In the genomic region with DNA sequence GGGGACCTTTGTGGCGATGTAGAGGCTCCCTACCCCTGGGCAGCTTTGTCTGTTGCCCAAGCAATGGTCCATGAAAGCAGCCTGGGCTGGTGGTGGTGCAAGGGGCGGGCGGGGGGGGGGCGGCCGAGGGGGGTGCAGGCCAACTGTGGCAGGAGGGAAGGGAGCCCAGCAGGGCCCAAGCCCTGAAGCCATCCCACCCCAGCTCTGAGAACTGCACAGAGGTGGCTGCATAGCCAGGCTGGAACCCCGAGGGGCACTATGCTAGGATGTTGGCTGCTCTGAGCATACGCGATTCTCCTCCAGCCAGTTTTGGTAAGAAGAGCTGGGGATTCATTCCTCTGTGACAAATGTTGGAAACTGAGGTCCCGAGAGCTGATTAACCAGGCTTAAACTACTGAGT, we compare ENCODE assay signal across 9 mouse cellular contexts.
DNase-seq lines count a peak whose midpoint lies in the region; ATAC-seq and TF ChIP-seq lines count a peak whose summit lies in the region.
"Had no signal": no experiment of that assay in that cellular context is flagged by ENCODE, and none has a peak within 500 bp of the region (broad histone marks: within the 10 kb centered on the region; RNA-seq: fewer than 3 reads in every experiment).

No protein-coding gene starts in this region.

- H3K27me3 ChIP-seq in heart, embryonic 10.5 days (ENCODE audit: insufficient read depth, poor library complexity, severe bottlenecking), result peaks cover 82% of the 10 kb centered on the region
- H3K27me3 ChIP-seq in forebrain, embryonic 16.5 days (replicated peaks; ENCODE audit: control insufficient read depth, insufficient read depth, low read length), result no peaks in the 10 kb centered on the region
- no peaks in the 10 kb centered on the region for H3K27me3 ChIP-seq in liver, embryonic 14.5 days (ENCODE audit: control insufficient read depth, insufficient read depth, low read length)
- H3K27me3 ChIP-seq: CH12.LX had no signal

- peaks cover 54% of the 10 kb centered on the region for H3K4me1 ChIP-seq in heart, embryonic 10.5 days
- H3K4me1 ChIP-seq in ES-E14 (ENCODE audit: control insufficient read depth in 2 of 2, insufficient read depth in 2 of 2, low read length in 2 of 2, poor library complexity in 1 of 2), result no peaks in the 10 kb centered on the region
- peaks cover 27% of the 10 kb centered on the region for H3K4me1 ChIP-seq in forebrain, embryonic 16.5 days (replicated peaks; ENCODE audit: control insufficient read depth, insufficient read depth, low read length)
- H3K4me1 ChIP-seq in liver, embryonic 14.5 days (replicated peaks; ENCODE audit: control insufficient read depth in 2 of 2, insufficient read depth in 2 of 2, low read length in 1 of 2), result no peaks in the 10 kb centered on the region

- no peaks in the 10 kb centered on the region for H3K9me3 ChIP-seq in heart, embryonic 10.5 days
- no peaks in the 10 kb centered on the region for H3K9me3 ChIP-seq in ES-E14 (ENCODE audit: control insufficient read depth, insufficient read depth, low read depth, low read length)
- H3K9me3 ChIP-seq in forebrain, embryonic 16.5 days (ENCODE audit: control insufficient read depth, low read length), result no peaks in the 10 kb centered on the region
- no peaks in the 10 kb centered on the region for H3K9me3 ChIP-seq in liver, embryonic 14.5 days (ENCODE audit: control insufficient read depth, low read length)

- no peak for TF ChIP-seq CTCF in liver, embryonic 14.5 days (IDR thresholded peaks at IDR 0.05; ENCODE audit: low read depth)

- in situ Hi-C loops in ES-E14 (cut with MboI; ENCODE audit: low sequenced_read_pairs in 2 of 2, unreplicated experiment in 2 of 2), result no loop called here

- H3K9ac ChIP-seq in ES-E14 (ENCODE audit: insufficient read depth, low read depth, low read length, poor library complexity, severe bottlenecking), result peak overlapping the region; percentile 6; the same call in 1 of the 2 replicates
- peak overlapping the region; percentile 57 for H3K9ac ChIP-seq in forebrain, embryonic 16.5 days (replicated peaks; ENCODE audit: low read depth, low read length)
- H3K9ac ChIP-seq in liver, embryonic 14.5 days (replicated peaks), result no peak overlapping the region

- WGBS in heart, embryonic 10.5 days, result 41% methylated on average over 8 of the region's 9 CpGs
- 25% methylated on average over 5 of the region's 9 CpGs for WGBS in forebrain, embryonic 16.5 days
- WGBS in liver, embryonic 14.5 days (ENCODE audit: insufficient replicate concordance), result 31% methylated on average over 6 of the region's 9 CpGs

- no peaks in the 10 kb centered on the region for H3K36me3 ChIP-seq in heart, embryonic 10.5 days
- no peaks in the 10 kb centered on the region for H3K36me3 ChIP-seq in ES-E14 (ENCODE audit: control insufficient read depth, insufficient read depth, low read length, poor library complexity, severe bottlenecking)
- H3K36me3 ChIP-seq in forebrain, embryonic 16.5 days (ENCODE audit: control insufficient read depth, insufficient read depth), result no peaks in the 10 kb centered on the region
- H3K36me3 ChIP-seq in liver, embryonic 14.5 days (replicated peaks; ENCODE audit: control insufficient read depth, insufficient read depth, low read depth), result no peaks in the 10 kb centered on the region

- peak overlapping the region; percentile 45 for H3K4me3 ChIP-seq in heart, embryonic 10.5 days
- peak overlapping the region; percentile 51 to 53; a peak in 3 of 4 replicates for H3K4me3 ChIP-seq in ES-E14 (ENCODE audit: insufficient read depth in 1 of 2, low read depth in 1 of 2, low read length in 2 of 2, poor library complexity in 1 of 2, severe bottlenecking in 1 of 2)
- peak overlapping the region; percentile 16 for H3K4me3 ChIP-seq in forebrain, embryonic 16.5 days (replicated peaks; ENCODE audit: low read length)
- peak overlapping the region in 1 of 2 experiments; percentile 42; a peak in 2 of 4 replicates for H3K4me3 ChIP-seq in liver, embryonic 14.5 days (ENCODE audit: insufficient read depth in 1 of 2, low read depth in 2 of 2, low read length in 2 of 2)

- peak; percentile 63 for ATAC-seq in forebrain, embryonic 16.5 days
- ATAC-seq in liver, embryonic 14.5 days (ENCODE audit: insufficient read depth), result no peak

- peak overlapping the region; percentile 50 for H3K4me2 ChIP-seq in forebrain, embryonic 16.5 days (ENCODE audit: low read length)
- H3K4me2 ChIP-seq in liver, embryonic 14.5 days (ENCODE audit: low read depth), result peak overlapping the region; percentile 52

- DNase-seq in heart, embryonic 10.5 days (ENCODE audit: low spot score), result no peak
- DNase-seq in heart, adult 18-20 months, result no peak
- no peak for DNase-seq in ES-E14 (ENCODE audit: low read depth, low spot score)
- no peak for DNase-seq in liver, embryonic 14.5 days (ENCODE audit: low read depth in 3 of 3, low spot score in 3 of 3)
- no peak for DNase-seq in thymus, postnatal 36 days
- no peak for DNase-seq in ovary, adult 18-20 months (ENCODE audit: low spot score)
- no peak for DNase-seq in frontal cortex, postnatal 10 days (ENCODE audit: low spot score in 2 of 2)

- no peak for TF ChIP-seq EP300 in liver, embryonic 14.5 days (IDR thresholded peaks at IDR 0.05; ENCODE audit: low read depth)

- H3K27ac ChIP-seq in heart, embryonic 10.5 days, result peak overlapping the region; percentile 91
- no peak overlapping the region for H3K27ac ChIP-seq in ES-E14 (ENCODE audit: insufficient read depth, low read depth, low read length, poor library complexity, severe bottlenecking)
- H3K27ac ChIP-seq in forebrain, embryonic 16.5 days (ENCODE audit: low read length), result peak overlapping the region; percentile 95
- H3K27ac ChIP-seq in liver, embryonic 14.5 days, result no peak overlapping the region

TF ChIP-seq in ES-E14, 5 proteins besides CTCF, POLR2A, EP300 and RAD21:
- TF ChIP-seq CHD2 (IDR thresholded peaks at IDR 0.05; ENCODE audit: low read depth, low read length) (no peak), ZNF384 (IDR thresholded peaks at IDR 0.05; ENCODE audit: low read depth, low read length) (no peak), MAFK (IDR thresholded peaks at IDR 0.05; ENCODE audit: insufficient read depth, low read depth, low read length) (no peak), ZC3H11A (IDR thresholded peaks at IDR 0.05; ENCODE audit: borderline replicate concordance, low read depth, low read length) (no peak), HCFC1 (IDR thresholded peaks at IDR 0.05; ENCODE audit: borderline replicate concordance, insufficient read depth, low read length) (no peak)

Comparison
In these comparisons a context has a peak if more than half of its experiments do, and no peak if none do; other contexts are left out.
1. H3K27ac ChIP-seq: peak in heart, embryonic 10.5 days (single experiment) and forebrain, embryonic 16.5 days (single experiment); none in ES-E14 (single experiment) and liver, embryonic 14.5 days (single experiment).